Mouse (Mus musculus): ENCODE data around the gene Tmem200b. TPM values are rescaled to one million over a fixed set of nuclear protein-coding genes. Genes with fewer than 3 reads are reported as not detected.

Gene Tmem200b
- polyA plus RNA-seq, 1 experiment = 2.3 TPM

- Histone ChIP-seq H3K27me3 (ENCODE audit: control insufficient read depth, insufficient read depth, insufficient read length) (no peaks in the 10 kb centered on the region), H3ac (ENCODE audit: control insufficient read depth, insufficient read length, low read depth) (peak overlapping the region; percentile 63), H3K79me3 (ENCODE audit: low read depth) (no peaks in the 10 kb centered on the region), H3K36me3 (ENCODE audit: control insufficient read depth, insufficient read depth) (no peaks in the 10 kb centered on the region), H3K79me2 (ENCODE audit: control insufficient read depth, insufficient read depth) (no peaks in the 10 kb centered on the region), H3K4me3 (ENCODE audit: insufficient read depth, poor library complexity, severe bottlenecking) (no peak overlapping the region)
- TF ChIP-seq CEBPB (IDR thresholded peaks at IDR 0.05; ENCODE audit: low read depth) (no peak), MAX (IDR thresholded peaks at IDR 0.05) (no peak), CTCF (IDR thresholded peaks at IDR 0.05; ENCODE audit: control insufficient read depth, insufficient read depth, insufficient read length) (no peak), USF1 (IDR thresholded peaks at IDR 0.05; ENCODE audit: low read depth) (no peak), FOSL1 (IDR thresholded peaks at IDR 0.05; ENCODE audit: insufficient read depth, low read length, poor library complexity, severe bottlenecking) (no peak), MYOD1 (IDR thresholded peaks at IDR 0.05; ENCODE audit: control insufficient read depth, insufficient read length, low read depth) (no peak), MYOG (IDR thresholded peaks at IDR 0.05; ENCODE audit: control insufficient read depth, extremely low read depth, insufficient read length) (no peak)
Measured at GRCm38 (mm10) chr4:131920595-131921351, 798 bp upstream of the Tmem200b start.

DNA sequence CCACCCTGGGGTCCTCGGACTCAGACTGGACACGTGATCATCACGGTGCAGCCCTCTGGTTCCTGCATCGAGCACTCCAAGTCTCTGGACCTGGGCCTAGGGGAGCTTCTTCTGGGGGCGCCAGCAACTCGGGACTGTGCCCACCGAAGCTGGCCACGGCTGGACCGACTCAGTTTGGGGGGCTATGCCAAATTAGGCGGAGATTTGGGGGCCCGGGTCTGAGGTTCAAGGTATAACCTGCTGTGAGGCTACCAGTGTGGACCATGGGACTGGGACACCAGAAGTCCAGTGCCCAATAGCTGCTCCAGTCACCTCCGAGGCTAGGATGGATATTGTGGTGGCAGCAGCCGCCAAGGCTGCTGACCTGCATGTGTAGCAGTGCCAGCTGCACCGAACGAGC, 833 bp downstream of the Tmem200b start:
- Histone ChIP-seq H3K4me3 (ENCODE audit: insufficient read depth, poor library complexity, severe bottlenecking) (no peak overlapping the region), H3K79me3 (ENCODE audit: low read depth) (no peaks in the 10 kb centered on the region), H3K79me2 (ENCODE audit: control insufficient read depth, insufficient read depth) (no peaks in the 10 kb centered on the region), H3K27me3 (ENCODE audit: control insufficient read depth, insufficient read depth, insufficient read length) (no peaks in the 10 kb centered on the region), H3K36me3 (ENCODE audit: control insufficient read depth, insufficient read depth) (no peaks in the 10 kb centered on the region), H3ac (ENCODE audit: control insufficient read depth, insufficient read length, low read depth) (no peak overlapping the region)
- TF ChIP-seq MAX (IDR thresholded peaks at IDR 0.05) = no peak
- TF ChIP-seq CEBPB (IDR thresholded peaks at IDR 0.05; ENCODE audit: low read depth) = no peak
- TF ChIP-seq MYOG (IDR thresholded peaks at IDR 0.05; ENCODE audit: control insufficient read depth, extremely low read depth, insufficient read length) = no peak
- no peak for TF ChIP-seq MYOD1 (IDR thresholded peaks at IDR 0.05; ENCODE audit: control insufficient read depth, insufficient read length, low read depth)
- TF ChIP-seq FOSL1 (IDR thresholded peaks at IDR 0.05; ENCODE audit: insufficient read depth, low read length, poor library complexity, severe bottlenecking) = no peak
- no peak for TF ChIP-seq CTCF (IDR thresholded peaks at IDR 0.05; ENCODE audit: control insufficient read depth, insufficient read depth, insufficient read length)

- Histone ChIP-seq H3K27me3 (ENCODE audit: control insufficient read depth, insufficient read depth, insufficient read length) (no peaks in the 10 kb centered on the region), H3K36me3 (ENCODE audit: control insufficient read depth, insufficient read depth) (no peaks in the 10 kb centered on the region), H3ac (ENCODE audit: control insufficient read depth, insufficient read length, low read depth) (no peak overlapping the region)
Measured at GRCm38 (mm10) chr4:131924096-131924810, 2.7 kb downstream of the Tmem200b start.

GRCm38 (mm10) chr4:131929146-131929545, 7.6 kb downstream of the Tmem200b start:
- Histone ChIP-seq H3K4me3 (ENCODE audit: insufficient read depth, poor library complexity, severe bottlenecking) (no peak overlapping the region), H3K36me3 (ENCODE audit: control insufficient read depth, insufficient read depth) (no peaks in the 10 kb centered on the region), H3K27me3 (ENCODE audit: control insufficient read depth, insufficient read depth, insufficient read length) (no peaks in the 10 kb centered on the region), H3K79me2 (ENCODE audit: control insufficient read depth, insufficient read depth) (no peaks in the 10 kb centered on the region), H3ac (ENCODE audit: control insufficient read depth, insufficient read length, low read depth) (no peak overlapping the region), H3K79me3 (ENCODE audit: low read depth) (no peaks in the 10 kb centered on the region)
- TF ChIP-seq MYOG (IDR thresholded peaks at IDR 0.05; ENCODE audit: control insufficient read depth, extremely low read depth, insufficient read length) = no peak
- no peak for TF ChIP-seq CTCF (IDR thresholded peaks at IDR 0.05; ENCODE audit: control insufficient read depth, insufficient read depth, insufficient read length)
- no peak for TF ChIP-seq FOSL1 (IDR thresholded peaks at IDR 0.05; ENCODE audit: insufficient read depth, low read length, poor library complexity, severe bottlenecking)
- TF ChIP-seq CEBPB (IDR thresholded peaks at IDR 0.05; ENCODE audit: low read depth) = no peak
- TF ChIP-seq MAX (IDR thresholded peaks at IDR 0.05) = no peak

More at GRCm38 (mm10) chr4:131924096-131924810, 2.7 kb downstream of the Tmem200b start:
- Histone ChIP-seq H3K79me3 (ENCODE audit: low read depth) (no peaks in the 10 kb centered on the region), H3K79me2 (ENCODE audit: control insufficient read depth, insufficient read depth) (no peaks in the 10 kb centered on the region), H3K4me3 (ENCODE audit: insufficient read depth, poor library complexity, severe bottlenecking) (no peak overlapping the region)
- no peak for TF ChIP-seq CEBPB (IDR thresholded peaks at IDR 0.05; ENCODE audit: low read depth)
- no peak for TF ChIP-seq USF1 (IDR thresholded peaks at IDR 0.05; ENCODE audit: low read depth)
- TF ChIP-seq FOSL1 (IDR thresholded peaks at IDR 0.05; ENCODE audit: insufficient read depth, low read length, poor library complexity, severe bottlenecking) = no peak
- no peak for TF ChIP-seq MAX (IDR thresholded peaks at IDR 0.05)
- TF ChIP-seq MYOG (IDR thresholded peaks at IDR 0.05; ENCODE audit: control insufficient read depth, extremely low read depth, insufficient read length) = no peak
- TF ChIP-seq MYOD1 (IDR thresholded peaks at IDR 0.05; ENCODE audit: control insufficient read depth, insufficient read length, low read depth) = no peak
- no peak for TF ChIP-seq CTCF (IDR thresholded peaks at IDR 0.05; ENCODE audit: control insufficient read depth, insufficient read depth, insufficient read length)

- TF ChIP-seq CEBPB (IDR thresholded peaks at IDR 0.05; ENCODE audit: low read depth) (no peak), MYOD1 (IDR thresholded peaks at IDR 0.05; ENCODE audit: control insufficient read depth, insufficient read length, low read depth) (no peak), FOSL1 (IDR thresholded peaks at IDR 0.05; ENCODE audit: insufficient read depth, low read length, poor library complexity, severe bottlenecking) (no peak), USF1 (IDR thresholded peaks at IDR 0.05; ENCODE audit: low read depth) (no peak), MYOG (IDR thresholded peaks at IDR 0.05; ENCODE audit: control insufficient read depth, extremely low read depth, insufficient read length) (no peak), MAX (IDR thresholded peaks at IDR 0.05) (no peak)
- no peak overlapping the region for H3ac ChIP-seq (ENCODE audit: control insufficient read depth, insufficient read length, low read depth)
- no peak overlapping the region for H3K4me3 ChIP-seq (ENCODE audit: insufficient read depth, poor library complexity, severe bottlenecking)
- no peaks in the 10 kb centered on the region for H3K79me2 ChIP-seq (ENCODE audit: control insufficient read depth, insufficient read depth)
- no peaks in the 10 kb centered on the region for H3K27me3 ChIP-seq (ENCODE audit: control insufficient read depth, insufficient read depth, insufficient read length)
- H3K79me3 ChIP-seq (ENCODE audit: low read depth) = no peaks in the 10 kb centered on the region
- H3K36me3 ChIP-seq (ENCODE audit: control insufficient read depth, insufficient read depth) = no peaks in the 10 kb centered on the region
Measured at GRCm38 (mm10) chr4:131939459-131939858, 17.9 kb downstream of the Tmem200b start.
